Mouse (Mus musculus): ENCODE data around the gene Asl.

Asl gene

GRCm38 (mm10) chr5:130029142-130029897, at the start of gene Asl, which contains the start of gene Crcp:
Gene Asl, minus strand, starts transcription at chr5:130029247.
Gene Crcp, plus strand, starts transcription at chr5:130029290.
- in situ Hi-C loops (cut with MboI, MseI) = no loop called here

- in situ Hi-C loops (cut with MboI, MseI) = loop anchor here (25.0 kb wide), 1 partner anchor 891 kb away; no protein-coding TSS in a partner anchor
Measured at GRCm38 (mm10) chr5:130078834-130079156, 49.7 kb upstream of the Asl start.

- in situ Hi-C loops (cut with MboI, MseI) = loop anchor here (25.0 kb wide), 1 partner anchor 891 kb away; no protein-coding TSS in a partner anchor
Measured at GRCm38 (mm10) chr5:130078096-130078833, 49.2 kb upstream of the Asl start.

GRCm38 (mm10) chr5:130076396-130076795, 47.3 kb upstream of the Asl start:
- in situ Hi-C loops (cut with MboI, MseI) = loop anchor here (25.0 kb wide), 1 partner anchor 889 kb away; no protein-coding TSS in a partner anchor

- in situ Hi-C loops (cut with MboI, MseI) = no loop called here
Measured at GRCm38 (mm10) chr5:130074491-130074890, 45.4 kb upstream of the Asl start.

- in situ Hi-C loops (cut with MboI, MseI) = no loop called here
Measured at GRCm38 (mm10) chr5:130073026-130073425, 44.0 kb upstream of the Asl start, which contains the start of gene Tpst1. Gene Tpst1, plus strand, starts transcription at chr5:130073326.

GRCm38 (mm10) chr5:130067841-130068264, 38.8 kb upstream of the Asl start:
- in situ Hi-C loops (cut with MboI, MseI) = no loop called here

- in situ Hi-C loops (cut with MboI, MseI) = no loop called here
Measured at GRCm38 (mm10) chr5:130065579-130065978, 36.5 kb upstream of the Asl start.

GRCm38 (mm10) chr5:130063760-130064159, 34.7 kb upstream of the Asl start:
- in situ Hi-C loops (cut with MboI, MseI) = no loop called here

- in situ Hi-C loops (cut with MboI, MseI) = no loop called here
Measured at GRCm38 (mm10) chr5:130062096-130062495, 33.0 kb upstream of the Asl start.

- in situ Hi-C loops (cut with MboI, MseI) = no loop called here
Measured at GRCm38 (mm10) chr5:130060329-130060665, 31.2 kb upstream of the Asl start.

GRCm38 (mm10) chr5:130059413-130060328, 30.6 kb upstream of the Asl start:
- in situ Hi-C loops (cut with MboI, MseI) = no loop called here

- in situ Hi-C loops (cut with MboI, MseI) = no loop called here
Measured at GRCm38 (mm10) chr5:130056303-130056702, 27.3 kb upstream of the Asl start.

- in situ Hi-C loops (cut with MboI, MseI) = no loop called here
Measured at GRCm38 (mm10) chr5:130055688-130056087, 26.6 kb upstream of the Asl start.

- in situ Hi-C loops (cut with MboI, MseI) = no loop called here
Measured at GRCm38 (mm10) chr5:130052955-130053354, 23.9 kb upstream of the Asl start.

- in situ Hi-C loops (cut with MboI, MseI) = no loop called here
Measured at GRCm38 (mm10) chr5:130052510-130052909, 23.5 kb upstream of the Asl start.

GRCm38 (mm10) chr5:130051073-130051860, 22.2 kb upstream of the Asl start:
- in situ Hi-C loops (cut with MboI, MseI) = no loop called here

GRCm38 (mm10) chr5:130050416-130050815, 21.4 kb upstream of the Asl start:
- in situ Hi-C loops (cut with MboI, MseI) = no loop called here

GRCm38 (mm10) chr5:130048786-130049520, 19.9 kb upstream of the Asl start:
- in situ Hi-C loops (cut with MboI, MseI) = no loop called here

GRCm38 (mm10) chr5:130047013-130047412, 18.0 kb upstream of the Asl start:
- in situ Hi-C loops (cut with MboI, MseI) = no loop called here
